Mouse (Mus musculus): ENCODE results near the gene Opcml. TPM values are rescaled to one million over a fixed set of nuclear protein-coding genes. Genes with fewer than 3 reads are reported as not detected.

Gene Opcml
- total and polyA plus RNA-seq, 2 experiments from 2014 or later, result 71.2 to 128 TPM

DNA sequence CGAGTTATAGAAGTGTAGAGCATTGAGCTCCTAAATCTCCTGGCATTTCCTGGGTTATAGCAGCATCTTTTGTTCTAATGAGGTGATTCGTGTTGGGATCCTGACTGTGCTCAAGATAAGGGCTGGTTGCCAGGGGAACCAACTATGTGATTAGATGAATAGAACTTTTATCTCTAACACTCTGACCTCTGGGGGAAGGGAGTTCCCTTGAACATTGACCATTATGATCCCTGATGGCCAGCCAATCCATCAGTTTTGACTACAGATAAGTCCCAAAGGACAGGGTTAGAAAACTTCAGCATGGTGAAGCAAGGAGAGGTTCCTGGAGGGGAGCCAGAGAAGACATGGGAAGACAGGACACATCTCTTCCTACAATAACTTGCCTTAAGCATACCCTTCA is 23.6 kb downstream of the Opcml start:
- WGBS, result 18% methylated on average over 2 of the region's 2 CpGs
- Histone ChIP-seq H3K27ac (ENCODE audit: low read depth, low read length) (no peak overlapping the region), H3K9me3 (ENCODE audit: low read length) (no peaks in the 10 kb centered on the region), H3K9ac (replicated peaks; ENCODE audit: low read length, poor library complexity, severe bottlenecking) (no peak overlapping the region), H3K4me2 (ENCODE audit: low read depth, low read length, poor library complexity, severe bottlenecking) (no peak overlapping the region), H3K27me3 (ENCODE audit: insufficient read depth, low read length) (no peaks in the 10 kb centered on the region), H3K36me3 (ENCODE audit: insufficient read depth, low read length) (no peaks in the 10 kb centered on the region), H3K4me3 (ENCODE audit: low read depth, low read length) (no peak overlapping the region), H3K4me1 (ENCODE audit: insufficient read depth, low read length) (no peaks in the 10 kb centered on the region)
- TF ChIP-seq CTCF (IDR thresholded peaks at IDR 0.05), result no peak
- no peak for DNase-seq (ENCODE audit: low spot score)
- no peak for ATAC-seq (ENCODE audit: low FRiP score)

DNA sequence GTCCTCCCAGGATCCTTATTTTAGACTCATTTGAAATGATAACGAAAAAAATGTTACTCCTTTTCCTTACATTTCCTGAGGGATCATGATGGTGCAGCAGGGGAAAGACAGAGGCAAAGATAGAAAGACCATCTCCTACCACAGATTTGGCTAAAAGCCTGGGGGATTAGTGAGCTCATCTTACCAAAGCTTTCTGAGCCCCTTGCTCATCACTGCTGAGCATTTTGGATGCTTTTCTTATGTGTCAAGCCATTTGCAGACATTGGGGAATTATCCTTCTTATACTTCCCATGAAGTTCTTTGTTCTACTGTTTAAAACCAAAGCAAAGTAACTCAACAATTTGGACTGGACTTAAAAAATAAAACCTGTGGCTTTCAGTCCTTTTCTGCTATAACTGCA is 30.6 kb downstream of the Opcml start:
- no peak overlapping the region for H3K27ac ChIP-seq (ENCODE audit: low read depth, low read length)
- no peaks in the 10 kb centered on the region for H3K27me3 ChIP-seq (ENCODE audit: insufficient read depth, low read length)
- 68% methylated on average over 1 of the region's 1 CpGs for WGBS
- DNase-seq (ENCODE audit: low spot score) (no peak), ATAC-seq (ENCODE audit: low FRiP score) (no peak)
- no peak for TF ChIP-seq CTCF (IDR thresholded peaks at IDR 0.05)
- no peak overlapping the region for H3K4me3 ChIP-seq (ENCODE audit: low read depth, low read length)
- no peak overlapping the region for H3K9ac ChIP-seq (replicated peaks; ENCODE audit: low read length, poor library complexity, severe bottlenecking)
- H3K4me2 ChIP-seq (ENCODE audit: low read depth, low read length, poor library complexity, severe bottlenecking), result no peak overlapping the region
- no peaks in the 10 kb centered on the region for H3K9me3 ChIP-seq (ENCODE audit: low read length)
- H3K4me1 ChIP-seq (ENCODE audit: insufficient read depth, low read length), result no peaks in the 10 kb centered on the region
- no peaks in the 10 kb centered on the region for H3K36me3 ChIP-seq (ENCODE audit: insufficient read depth, low read length)

DNA sequence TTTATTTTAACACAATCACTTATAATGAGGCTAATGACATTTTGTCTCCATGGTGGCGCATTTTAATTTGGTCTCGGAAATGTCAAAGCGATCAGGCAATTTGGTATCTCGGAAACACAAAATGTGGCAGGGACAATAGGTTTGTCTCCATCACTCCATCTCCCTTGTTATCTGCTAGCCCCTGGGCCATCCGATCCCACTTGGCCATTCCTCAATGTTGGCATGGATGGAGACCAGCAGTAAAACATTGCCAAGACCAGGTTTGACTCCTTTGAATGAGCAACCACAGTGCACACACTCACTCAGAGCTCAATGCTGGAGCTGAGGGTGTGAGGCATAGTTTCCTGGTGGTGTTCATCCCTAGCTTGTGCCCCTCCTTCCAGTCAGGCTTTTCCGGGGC is 32.1 kb downstream of the Opcml start:
- ATAC-seq (ENCODE audit: low FRiP score), result no peak
- WGBS, result 86% methylated on average over 6 of the region's 6 CpGs
- TF ChIP-seq CTCF (IDR thresholded peaks at IDR 0.05), result no peak

GRCm38 (mm10) chr9:27824424-27824823 is 33.8 kb downstream of the Opcml start:
- no peak for TF ChIP-seq CTCF (IDR thresholded peaks at IDR 0.05)
- Histone ChIP-seq H3K27ac (ENCODE audit: low read depth, low read length) (no peak overlapping the region), H3K4me2 (ENCODE audit: low read depth, low read length, poor library complexity, severe bottlenecking) (no peak overlapping the region), H3K9me3 (ENCODE audit: low read length) (no peaks in the 10 kb centered on the region), H3K4me3 (ENCODE audit: low read depth, low read length) (no peak overlapping the region), H3K36me3 (ENCODE audit: insufficient read depth, low read length) (no peaks in the 10 kb centered on the region), H3K9ac (replicated peaks; ENCODE audit: low read length, poor library complexity, severe bottlenecking) (no peak overlapping the region), H3K27me3 (ENCODE audit: insufficient read depth, low read length) (no peaks in the 10 kb centered on the region), H3K4me1 (ENCODE audit: insufficient read depth, low read length) (no peaks in the 10 kb centered on the region)
- WGBS, result 82% methylated on average over 7 of the region's 7 CpGs
- ATAC-seq (ENCODE audit: low FRiP score) (no peak), DNase-seq (ENCODE audit: low spot score) (no peak)

More for the DNA sequence above, 32.1 kb downstream of the Opcml start:
- Histone ChIP-seq H3K4me1 (ENCODE audit: insufficient read depth, low read length) (no peaks in the 10 kb centered on the region), H3K9ac (replicated peaks; ENCODE audit: low read length, poor library complexity, severe bottlenecking) (no peak overlapping the region), H3K27ac (ENCODE audit: low read depth, low read length) (no peak overlapping the region), H3K36me3 (ENCODE audit: insufficient read depth, low read length) (no peaks in the 10 kb centered on the region), H3K27me3 (ENCODE audit: insufficient read depth, low read length) (no peaks in the 10 kb centered on the region), H3K4me3 (ENCODE audit: low read depth, low read length) (no peak overlapping the region), H3K9me3 (ENCODE audit: low read length) (no peaks in the 10 kb centered on the region), H3K4me2 (ENCODE audit: low read depth, low read length, poor library complexity, severe bottlenecking) (no peak overlapping the region)
- DNase-seq (ENCODE audit: low spot score), result no peak

DNA sequence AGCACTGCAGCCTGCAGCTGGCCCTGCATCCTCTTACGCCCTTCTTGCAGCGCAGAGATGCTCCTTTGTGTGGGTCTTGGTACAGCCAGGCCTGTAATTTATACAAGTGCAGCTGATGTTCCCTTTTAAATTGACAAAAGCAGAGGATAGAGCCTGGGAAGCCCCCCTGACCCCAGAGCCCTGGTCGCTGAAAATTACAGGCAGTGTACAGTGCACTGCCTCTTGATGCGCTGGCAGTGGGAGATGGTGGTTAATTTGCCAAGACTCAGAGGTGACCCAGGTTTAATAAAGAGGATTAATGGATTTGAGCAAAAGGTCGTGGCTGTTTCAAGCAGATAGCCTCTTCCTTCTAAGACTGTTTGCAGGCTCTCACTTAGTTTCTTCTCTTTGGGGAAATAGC is 39.9 kb downstream of the Opcml start:
- 54% methylated on average over 5 of the region's 5 CpGs for WGBS
- ATAC-seq (ENCODE audit: low FRiP score), result no peak
- H3K4me3 ChIP-seq (ENCODE audit: low read depth, low read length), result no peak overlapping the region

GRCm38 (mm10) chr9:27842806-27843205 is 52.2 kb downstream of the Opcml start:
- no peak for TF ChIP-seq CTCF (IDR thresholded peaks at IDR 0.05)
- Histone ChIP-seq H3K4me1 (ENCODE audit: insufficient read depth, low read length) (no peaks in the 10 kb centered on the region), H3K9ac (replicated peaks; ENCODE audit: low read length, poor library complexity, severe bottlenecking) (no peak overlapping the region), H3K9me3 (ENCODE audit: low read length) (no peaks in the 10 kb centered on the region), H3K27ac (ENCODE audit: low read depth, low read length) (no peak overlapping the region), H3K4me2 (ENCODE audit: low read depth, low read length, poor library complexity, severe bottlenecking) (no peak overlapping the region), H3K27me3 (ENCODE audit: insufficient read depth, low read length) (no peaks in the 10 kb centered on the region; the same call in 1 of the 2 replicates), H3K36me3 (ENCODE audit: insufficient read depth, low read length) (no peaks in the 10 kb centered on the region), H3K4me3 (ENCODE audit: low read depth, low read length) (no peak overlapping the region)
- ATAC-seq (ENCODE audit: low FRiP score) (no peak), DNase-seq (ENCODE audit: low spot score) (no peak)
- 84% methylated on average over 5 of the region's 5 CpGs for WGBS

More for the DNA sequence above, 39.9 kb downstream of the Opcml start:
- Histone ChIP-seq H3K9ac (replicated peaks; ENCODE audit: low read length, poor library complexity, severe bottlenecking) (no peak overlapping the region), H3K36me3 (ENCODE audit: insufficient read depth, low read length) (no peaks in the 10 kb centered on the region), H3K27me3 (ENCODE audit: insufficient read depth, low read length) (no peaks in the 10 kb centered on the region), H3K4me1 (ENCODE audit: insufficient read depth, low read length) (no peaks in the 10 kb centered on the region), H3K9me3 (ENCODE audit: low read length) (no peaks in the 10 kb centered on the region), H3K4me2 (ENCODE audit: low read depth, low read length, poor library complexity, severe bottlenecking) (no peak overlapping the region), H3K27ac (ENCODE audit: low read depth, low read length) (no peak overlapping the region)
- no peak for TF ChIP-seq CTCF (IDR thresholded peaks at IDR 0.05)
- DNase-seq (ENCODE audit: low spot score), result no peak
